Mouse (Mus musculus) midbrain, embryonic 10.5 days (tissue): Measurements from ENCODE around the gene Yif1a. TPM values are rescaled to one million over a fixed set of nuclear protein-coding genes. Genes with fewer than 3 reads are reported as not detected.

Source experiments
- DNase-seq: peaks from one replicate; pipeline ENCODE4 v3.0.0-alpha.2; 2017; ENCODE audit warnings: low spot score
- H3K27ac ChIP-seq: fragments of 300-500 bp; sonication (generic); replicated peaks from 2 replicates; pipeline ENCODE4 v1.5.1; 2016; ENCODE audit warnings: mild to moderate bottlenecking
- H3K27me3 ChIP-seq: fragments of 300-500 bp; sonication (generic); 2 replicates; pipeline ENCODE4 v1.6.1; 2016; ENCODE audit warnings: low read depth, mild to moderate bottlenecking; ENCODE audit not compliant: poor library complexity, severe bottlenecking
- H3K36me3 ChIP-seq: fragments of 300-500 bp; sonication (generic); 2 replicates; pipeline ENCODE4 v1.6.1; 2016; ENCODE audit warnings: mild to moderate bottlenecking, moderate library complexity
- H3K4me1 ChIP-seq: fragments of 300-500 bp; sonication (generic); 2 replicates; pipeline ENCODE4 v1.6.1; 2016
- H3K4me3 ChIP-seq: fragments of 300-500 bp; sonication (generic); 2 replicates; pipeline ENCODE4 v1.5.1; 2016; ENCODE audit warnings: mild to moderate bottlenecking, moderate library complexity
- H3K9me3 ChIP-seq: fragments of 300-500 bp; sonication (generic); replicated peaks from 2 replicates; pipeline ENCODE4 v1.6.1; 2016; ENCODE audit warnings: mild to moderate bottlenecking
- WGBS: fragments of 180-500 bp; shearing (Covaris S2); methylation state at CpG from one replicate; pipeline ENCODE4 v1.1.7; 2016; 5-methylcytosine and 5-hydroxymethylcytosine counted together
- polyA plus RNA-seq: library from polyadenylated mRNA; unstranded; fragments of >200 nt; fragmentation: Nextera tagmentation; extraction: Ambion mirVana; gene quantifications from 2 replicates; pipeline ENCODE4 v1.2.1, GENCODE M21; 2016

Gene Yif1a
- polyA plus RNA-seq, 1 experiment from 2014 or later = 85.1 TPM

DNA sequence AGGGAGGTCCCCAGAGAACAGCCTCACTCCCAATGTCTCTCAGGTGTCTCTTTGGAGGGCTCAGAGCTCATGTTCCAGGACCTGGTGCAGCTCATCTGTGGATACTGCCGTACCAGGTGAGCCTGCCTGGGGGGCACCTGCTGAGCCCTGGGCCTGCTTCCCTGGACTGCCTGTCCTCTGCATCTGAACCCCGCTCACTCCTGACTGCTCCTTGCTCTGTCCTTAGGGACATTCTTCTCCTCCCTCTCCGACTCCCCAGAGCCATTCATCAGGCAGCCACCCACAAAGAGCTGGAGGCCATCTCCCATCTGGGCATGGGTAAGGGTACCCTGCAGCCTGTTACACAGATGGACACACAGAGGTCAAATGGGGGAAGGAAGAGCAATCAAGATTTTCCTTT lies 36.8 kb upstream of the Yif1a start:
- Histone ChIP-seq H3K27me3 (peaks cover 57% of the 10 kb centered on the region), H3K4me1 (peaks cover 54% of the 10 kb centered on the region), H3K27ac (peak overlapping the region; percentile 63), H3K9me3 (no peaks in the 10 kb centered on the region), H3K36me3 (peaks cover 32% of the 10 kb centered on the region), H3K4me3 (peak overlapping the region; percentile 36)
- no peak for DNase-seq
- WGBS = 41% methylated on average over 3 of the region's 3 CpGs

- H3K4me3 ChIP-seq = peak overlapping the region; percentile 19
- no peaks in the 10 kb centered on the region for H3K9me3 ChIP-seq
- H3K4me1 ChIP-seq = peaks cover 54% of the 10 kb centered on the region
- 23% methylated on average over 25 of the region's 25 CpGs for WGBS
- H3K36me3 ChIP-seq = peaks cover 24% of the 10 kb centered on the region
- H3K27me3 ChIP-seq = peaks cover 64% of the 10 kb centered on the region
- 0 out of 2 replicates have a peak overlapping the region, but pooled peaks have one; percentile 7 for H3K27ac ChIP-seq
- DNase-seq = no peak
Observed at GRCm38 (mm10) chr19:5052166-5052822, 36.0 kb upstream of the Yif1a start.

GRCm38 (mm10) chr19:5052853-5053252 lies 35.5 kb upstream of the Yif1a start:
- Histone ChIP-seq H3K36me3 (peaks cover 18% of the 10 kb centered on the region), H3K27me3 (peaks cover 70% of the 10 kb centered on the region), H3K4me3 (peak overlapping the region; percentile 19; the same call in 1 of the 2 replicates), H3K4me1 (peaks cover 55% of the 10 kb centered on the region), H3K9me3 (no peaks in the 10 kb centered on the region), H3K27ac (no peak overlapping the region)
- DNase-seq = no peak
- WGBS = 63% methylated on average over 17 of the region's 17 CpGs

DNA sequence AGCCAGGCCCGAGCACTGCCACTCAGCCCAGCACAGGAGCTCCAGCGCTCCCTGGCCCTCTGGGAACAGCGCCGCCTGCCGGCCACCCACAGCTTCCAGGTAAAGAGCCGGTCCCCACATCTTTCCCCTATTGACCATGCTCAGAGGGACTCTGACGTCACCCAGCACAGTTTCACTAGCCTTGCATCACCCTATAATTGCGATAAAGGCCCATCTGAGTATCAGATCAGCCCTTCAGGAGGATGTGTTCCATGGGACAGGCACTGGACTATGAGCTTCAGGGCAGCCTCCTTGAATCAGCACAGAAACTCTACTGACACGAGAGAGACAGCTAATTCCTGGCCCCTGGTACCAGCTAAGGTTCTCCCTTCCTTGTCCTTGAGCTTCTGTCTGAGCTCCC lies 34.4 kb upstream of the Yif1a start:
- Histone ChIP-seq H3K9me3 (no peaks in the 10 kb centered on the region), H3K27ac (no peak overlapping the region), H3K27me3 (peaks cover 77% of the 10 kb centered on the region), H3K4me3 (no peak overlapping the region), H3K4me1 (peaks cover 57% of the 10 kb centered on the region), H3K36me3 (peaks cover 8% of the 10 kb centered on the region)
- peak; percentile 78 for DNase-seq
- 17% methylated on average over 9 of the region's 9 CpGs for WGBS

GRCm38 (mm10) chr19:5056251-5056650 lies 32.1 kb upstream of the Yif1a start:
- WGBS = 13% methylated on average over 6 of the region's 6 CpGs
- Histone ChIP-seq H3K36me3 (no peaks in the 10 kb centered on the region), H3K4me1 (peaks cover 57% of the 10 kb centered on the region), H3K4me3 (0 out of 2 replicates have a peak overlapping the region, but pooled peaks have one; percentile 14), H3K27me3 (peaks cover 64% of the 10 kb centered on the region), H3K9me3 (no peaks in the 10 kb centered on the region), H3K27ac (no peak overlapping the region; the same call in 1 of the 2 replicates)
- peak; percentile 67 for DNase-seq

- peak overlapping the region; percentile 46 for H3K27ac ChIP-seq
- peaks cover 42% of the 10 kb centered on the region for H3K4me1 ChIP-seq
- H3K27me3 ChIP-seq = peaks cover 45% of the 10 kb centered on the region
- H3K9me3 ChIP-seq = no peaks in the 10 kb centered on the region
- no peaks in the 10 kb centered on the region for H3K36me3 ChIP-seq
- WGBS = 32% methylated on average over 16 of the region's 16 CpGs
- no peak overlapping the region for H3K4me3 ChIP-seq
- no peak for DNase-seq
Observed at GRCm38 (mm10) chr19:5057876-5058775, 30.2 kb upstream of the Yif1a start.

DNA sequence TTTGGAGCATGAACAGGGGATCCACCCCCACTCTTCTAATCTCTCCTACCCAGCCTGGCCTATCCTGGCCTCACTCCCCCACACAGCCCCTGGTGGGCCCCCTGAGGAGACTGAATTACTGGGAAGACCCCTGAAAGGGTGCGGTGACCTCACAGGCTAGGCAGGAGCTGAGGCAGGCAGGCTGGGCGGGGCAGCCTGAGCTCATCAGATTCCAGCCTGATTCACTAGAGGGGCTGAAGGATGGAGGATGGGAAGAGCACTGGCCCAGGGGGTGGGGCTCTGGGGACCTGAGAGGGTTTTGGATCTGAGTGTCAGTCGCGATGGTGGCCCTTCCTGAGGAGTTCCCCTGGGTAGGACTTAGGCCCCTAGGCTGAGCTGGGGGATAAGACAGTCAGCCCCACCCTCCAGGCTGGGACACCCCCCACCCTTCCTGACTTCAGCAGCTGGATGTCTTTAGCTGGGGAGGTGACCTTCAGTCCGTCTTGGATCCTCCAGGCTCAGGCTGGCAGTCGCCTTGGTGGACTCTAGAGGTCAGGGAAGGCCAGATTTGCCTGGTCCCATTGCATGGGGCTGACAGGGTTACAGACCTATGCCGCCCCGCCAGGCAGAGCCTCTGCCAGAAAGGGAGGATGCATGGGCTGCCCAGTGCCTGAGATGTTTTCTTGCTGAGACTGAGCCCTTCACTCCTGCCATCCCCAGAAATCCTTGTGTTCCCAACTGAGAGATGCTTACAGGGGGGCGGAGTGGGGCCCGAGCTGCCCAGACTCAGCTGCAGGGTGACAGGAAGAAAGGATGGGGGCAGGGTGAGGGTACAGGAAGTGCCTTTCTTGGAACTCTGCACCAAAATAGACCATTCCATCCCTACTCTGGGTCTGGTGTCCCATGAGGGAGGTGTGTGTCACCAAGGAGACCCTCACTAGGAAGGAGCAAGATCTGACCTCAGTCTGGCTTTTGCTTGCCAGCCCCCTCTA lies 29.3 kb upstream of the Yif1a start:
- Histone ChIP-seq H3K36me3 (no peaks in the 10 kb centered on the region), H3K4me1 (peaks cover 42% of the 10 kb centered on the region), H3K27me3 (peaks cover 36% of the 10 kb centered on the region), H3K27ac (peak overlapping the region; percentile 46), H3K4me3 (peak overlapping the region; percentile 15; the same call in 1 of the 2 replicates), H3K9me3 (no peaks in the 10 kb centered on the region)
- DNase-seq = no peak
- WGBS = 12% methylated on average over 10 of the region's 10 CpGs

- no peak for DNase-seq
Observed at GRCm38 (mm10) chr19:5060365-5061330, 27.7 kb upstream of the Yif1a start.

DNA sequence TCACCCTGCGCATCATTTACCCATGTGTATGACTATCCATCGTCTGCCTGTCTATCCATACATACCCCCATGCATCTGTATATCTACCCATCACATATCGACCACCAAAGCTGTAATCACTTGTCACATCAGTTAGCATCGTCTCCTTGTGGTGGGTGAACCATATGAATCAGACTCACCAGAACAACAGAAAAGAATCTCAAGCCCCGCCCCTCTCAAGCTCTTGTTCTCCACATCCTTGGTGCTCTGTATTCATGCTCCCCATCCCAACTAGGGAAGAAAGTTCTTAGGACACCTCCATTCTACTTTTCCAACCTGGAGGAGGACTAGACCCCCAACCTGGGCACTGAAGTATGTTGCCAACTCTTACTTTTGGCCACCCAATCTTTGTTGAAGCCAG lies 26.3 kb upstream of the Yif1a start:
- Histone ChIP-seq H3K9me3 (no peaks in the 10 kb centered on the region), H3K27me3 (peaks cover 36% of the 10 kb centered on the region), H3K27ac (no peak overlapping the region), H3K4me1 (peaks cover 40% of the 10 kb centered on the region), H3K36me3 (no peaks in the 10 kb centered on the region), H3K4me3 (no peak overlapping the region)
- WGBS = 87% methylated on average over 5 of the region's 5 CpGs
- no peak for DNase-seq

More at GRCm38 (mm10) chr19:5060365-5061330, 27.7 kb upstream of the Yif1a start:
- Histone ChIP-seq H3K36me3 (no peaks in the 10 kb centered on the region), H3K4me1 (peaks cover 42% of the 10 kb centered on the region), H3K27me3 (peaks cover 29% of the 10 kb centered on the region), H3K9me3 (no peaks in the 10 kb centered on the region), H3K4me3 (no peak overlapping the region), H3K27ac (peak overlapping the region; percentile 56)
- 36% methylated on average over 5 of the region's 5 CpGs for WGBS

- H3K27ac ChIP-seq = no peak overlapping the region
- DNase-seq = no peak
- no peaks in the 10 kb centered on the region for H3K9me3 ChIP-seq
- no peak overlapping the region for H3K4me3 ChIP-seq
- H3K36me3 ChIP-seq = no peaks in the 10 kb centered on the region
- H3K4me1 ChIP-seq = peaks cover 44% of the 10 kb centered on the region
- WGBS = 71% methylated on average over 6 of the region's 6 CpGs
- peaks cover 36% of the 10 kb centered on the region for H3K27me3 ChIP-seq
Observed at GRCm38 (mm10) chr19:5062446-5062845, 25.9 kb upstream of the Yif1a start.

DNA sequence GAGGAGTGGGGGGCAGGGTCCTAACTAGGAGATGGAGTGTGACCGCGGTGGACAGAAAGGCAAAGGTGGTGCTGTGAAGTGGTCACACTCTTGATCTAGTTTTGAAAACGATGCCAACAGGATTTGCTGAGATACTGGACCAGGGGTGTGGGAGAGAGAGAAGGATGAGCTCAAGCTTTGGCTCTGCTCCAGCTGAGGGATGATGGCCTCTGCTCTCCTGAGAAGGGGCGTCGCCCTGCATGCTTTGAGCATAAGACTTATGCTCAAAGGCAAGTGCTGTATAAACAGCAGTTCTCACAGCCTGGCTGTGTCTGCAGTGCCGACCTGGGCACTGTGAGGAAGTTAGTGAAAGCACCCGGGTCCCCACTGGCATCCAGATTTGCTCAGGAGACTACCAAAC lies 23.2 kb upstream of the Yif1a start:
- Histone ChIP-seq H3K27me3 (peaks cover 51% of the 10 kb centered on the region), H3K27ac (no peak overlapping the region), H3K9me3 (no peaks in the 10 kb centered on the region), H3K4me3 (no peak overlapping the region), H3K36me3 (no peaks in the 10 kb centered on the region), H3K4me1 (peaks cover 45% of the 10 kb centered on the region)
- DNase-seq = no peak
- WGBS = 78% methylated on average over 7 of the region's 7 CpGs
